Comparison of ENCODE assay signal across 26 mouse cellular contexts in genomic region chr2:171371751-171372150, GRCm38 (mm10).
DNase-seq lines count a peak whose midpoint lies in the region; ATAC-seq lines count a peak whose summit lies in the region.
"Had no signal": no experiment of that assay in that cellular context is flagged by ENCODE, and none has a peak within 500 bp of the region (broad histone marks: within the 10 kb centered on the region; RNA-seq: fewer than 3 reads in every experiment).

No protein-coding gene starts in this region.

- no peak overlapping the region for H3K9ac ChIP-seq in hindbrain, embryonic 11.5 days (ENCODE audit: low read depth, low read length)
- H3K9ac ChIP-seq in hindbrain, embryonic 13.5 days = no peak overlapping the region
- H3K9ac ChIP-seq: forebrain, postnatal 0 days; heart, embryonic 13.5 days; hindbrain, embryonic 15.5 days; limb, embryonic 15.5 days; liver, embryonic 14.5 days; midbrain, embryonic 13.5 days; neural tube, embryonic 12.5 days had no signal

- H3K4me1 ChIP-seq in hindbrain, embryonic 11.5 days (replicated peaks; ENCODE audit: control insufficient read depth, insufficient read depth, low read length) = no peaks in the 10 kb centered on the region
- H3K4me1 ChIP-seq in hindbrain, embryonic 13.5 days (replicated peaks) = no peaks in the 10 kb centered on the region
- H3K4me1 ChIP-seq: embryonic facial prominence, embryonic 10.5 days; hindbrain, embryonic 15.5 days; limb, embryonic 15.5 days; midbrain, embryonic 13.5 days had no signal

- no peak overlapping the region for H3K4me2 ChIP-seq in hindbrain, embryonic 11.5 days (replicated peaks; ENCODE audit: low read depth, low read length)
- H3K4me2 ChIP-seq in hindbrain, embryonic 13.5 days = no peak overlapping the region
- H3K4me2 ChIP-seq: heart, embryonic 13.5 days; hindbrain, embryonic 15.5 days; limb, embryonic 15.5 days; midbrain, embryonic 13.5 days; neural tube, embryonic 12.5 days had no signal

- H3K27ac ChIP-seq in hindbrain, embryonic 11.5 days (ENCODE audit: low read depth, low read length) = no peak overlapping the region
- H3K27ac ChIP-seq in hindbrain, embryonic 13.5 days = no peak overlapping the region
- H3K27ac ChIP-seq: embryonic facial prominence, embryonic 10.5 days; heart, adult 2 months; heart, embryonic 13.5 days; hindbrain, embryonic 15.5 days; limb, embryonic 15.5 days; liver, embryonic 14.5 days; midbrain, embryonic 13.5 days; neural tube, embryonic 12.5 days had no signal

- peak; percentile 65 for ATAC-seq in hindbrain, embryonic 11.5 days (ENCODE audit: low FRiP score)
- no peak for ATAC-seq in hindbrain, embryonic 13.5 days (ENCODE audit: low FRiP score)
- ATAC-seq: activated CD4-positive, CD25-positive, alpha-beta regulatory T cell, adult 4 months; forebrain, postnatal 0 days; intestine, embryonic 16.5 days; lung, postnatal 0 days; midbrain, embryonic 13.5 days had no signal

- WGBS in hindbrain, embryonic 11.5 days = 56% methylated on average over 5 of the region's 5 CpGs
- 37% methylated on average over 5 of the region's 5 CpGs for WGBS in hindbrain, embryonic 13.5 days

- DNase-seq in hindbrain, embryonic 11.5 days (ENCODE audit: low spot score) = peak; percentile 15
- peak; percentile 11 to 18 for DNase-seq in kidney, postnatal 4 days
- no peak for DNase-seq in kidney, postnatal 10 days
- peak; percentile 50 for DNase-seq in embryo, embryonic 11 days
- DNase-seq in mesoderm, embryonic 11.5 days (ENCODE audit: low read depth, low spot score) = peak; percentile 60
- no peak for DNase-seq in yolk sac, embryonic 10.5 days (ENCODE audit: low spot score)
- DNase-seq: adrenal gland, postnatal 10 days; cerebellum, adult 18-20 months; cerebellum, postnatal 25 days; forebrain, postnatal 0 days; gastrocnemius, postnatal 36 days; heart, adult 2 months; heart, postnatal 14 days; layer of hippocampus, adult 9-11 months; thymus, postnatal 25 days had no signal

- no peaks in the 10 kb centered on the region for H3K36me3 ChIP-seq in hindbrain, embryonic 11.5 days (ENCODE audit: control insufficient read depth, insufficient read depth, low read length)
- H3K36me3 ChIP-seq in hindbrain, embryonic 13.5 days = no peaks in the 10 kb centered on the region
- H3K36me3 ChIP-seq: embryonic facial prominence, embryonic 10.5 days; heart, embryonic 13.5 days; hindbrain, embryonic 15.5 days; limb, embryonic 15.5 days; midbrain, embryonic 13.5 days; neural tube, embryonic 12.5 days had no signal

- no peaks in the 10 kb centered on the region for H3K9me3 ChIP-seq in hindbrain, embryonic 11.5 days (ENCODE audit: control insufficient read depth, low read length)
- H3K9me3 ChIP-seq in hindbrain, embryonic 13.5 days = no peaks in the 10 kb centered on the region
- H3K9me3 ChIP-seq: embryonic facial prominence, embryonic 10.5 days; heart, embryonic 13.5 days; hindbrain, embryonic 15.5 days; limb, embryonic 15.5 days; midbrain, embryonic 13.5 days; neural tube, embryonic 12.5 days had no signal

- no peak overlapping the region for H3K4me3 ChIP-seq in hindbrain, embryonic 11.5 days (ENCODE audit: low read depth, low read length)
- no peak overlapping the region for H3K4me3 ChIP-seq in hindbrain, embryonic 13.5 days
- H3K4me3 ChIP-seq: embryonic facial prominence, embryonic 10.5 days; heart, adult 2 months; heart, embryonic 13.5 days; hindbrain, embryonic 15.5 days; limb, embryonic 15.5 days; midbrain, embryonic 13.5 days; neural tube, embryonic 12.5 days had no signal

- H3K27me3 ChIP-seq in hindbrain, embryonic 11.5 days (ENCODE audit: control insufficient read depth, insufficient read depth, low read length) = no peaks in the 10 kb centered on the region
- H3K27me3 ChIP-seq in hindbrain, embryonic 13.5 days = no peaks in the 10 kb centered on the region
- H3K27me3 ChIP-seq: heart, embryonic 13.5 days; hindbrain, embryonic 15.5 days; limb, embryonic 15.5 days; midbrain, embryonic 13.5 days; neural tube, embryonic 12.5 days had no signal

Comparison
In these comparisons a context has a peak if more than half of its experiments do, and no peak if none do; other contexts are left out.
1. DNase-seq: peak in hindbrain, embryonic 11.5 days (single experiment), kidney, postnatal 4 days (2 of 2), embryo, embryonic 11 days (single experiment) and mesoderm, embryonic 11.5 days (single experiment); none in kidney, postnatal 10 days (single experiment) and yolk sac, embryonic 10.5 days (single experiment).